Mouse (Mus musculus): ENCODE results near the gene Mrpl18. TPM values are rescaled to one million over a fixed set of nuclear protein-coding genes. Genes with fewer than 3 reads are reported as not detected.

Mrpl18 gene
- polyA plus RNA-seq, 1 experiment: 55.8 TPM

DNA sequence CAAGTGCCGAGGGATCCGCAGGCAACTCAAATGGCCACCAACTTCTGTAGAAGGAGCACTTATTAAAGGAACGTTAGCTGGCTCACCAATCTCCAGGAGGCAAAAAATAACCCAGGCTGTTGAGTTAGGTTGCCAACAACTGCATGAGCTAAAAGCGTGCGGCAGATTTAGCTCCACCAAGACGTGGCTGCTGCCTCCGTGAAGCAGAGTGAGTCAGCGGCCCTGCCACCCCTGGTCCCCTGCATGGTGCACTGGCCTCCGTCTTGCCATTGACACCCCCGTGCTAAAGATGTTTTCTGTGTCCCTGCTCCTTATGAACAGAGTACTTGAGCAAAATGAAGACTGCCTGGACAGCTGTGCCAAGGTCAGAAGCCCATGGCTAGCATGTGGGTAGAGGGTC, 49.3 kb downstream of the Mrpl18 start:
- peak; percentile 77 to 82 for DNase-seq (ENCODE audit: extremely low spot score in 1 of 2, low spot score in 1 of 2)

DNA sequence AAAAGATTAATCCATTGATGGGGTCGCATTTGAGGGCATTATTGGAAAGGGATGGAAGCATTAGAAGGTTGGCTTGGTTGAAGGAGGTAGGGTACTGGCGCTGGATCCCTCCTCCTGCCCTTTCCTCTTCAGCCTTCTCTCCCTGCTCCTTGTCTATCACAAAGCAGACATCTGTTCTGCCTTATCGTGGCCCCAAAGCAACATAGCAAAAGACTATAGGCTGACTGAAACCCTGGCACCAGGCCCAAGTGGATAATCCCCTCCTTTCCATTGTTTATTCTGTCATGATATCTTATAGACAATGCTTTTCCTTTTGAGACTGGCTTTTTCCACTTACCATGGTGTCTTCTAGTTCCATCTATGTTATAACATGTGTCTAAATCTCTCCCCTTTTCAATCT, 50.7 kb downstream of the Mrpl18 start:
- DNase-seq (ENCODE audit: extremely low spot score in 1 of 2, low spot score in 1 of 2): no peak

DNA sequence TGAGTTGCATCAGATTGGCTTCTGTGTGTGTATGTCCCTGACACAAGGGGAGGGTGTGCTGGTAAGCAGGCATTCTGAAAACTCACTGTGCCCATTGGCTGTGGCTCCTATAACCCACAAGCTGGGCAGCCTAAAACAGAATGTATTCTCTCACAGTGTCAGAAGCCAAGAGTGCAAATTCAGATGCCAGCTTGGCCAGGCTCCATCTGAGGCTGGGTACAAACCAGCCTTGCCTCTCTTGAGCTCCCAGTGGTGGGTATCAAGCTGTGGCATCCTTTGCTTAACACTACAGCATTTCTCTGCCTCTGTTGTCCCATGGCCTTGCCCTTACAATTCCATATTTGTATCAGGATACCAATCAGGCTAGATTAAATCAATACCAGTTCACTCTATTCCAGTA, 52.0 kb downstream of the Mrpl18 start:
- no peak for DNase-seq (ENCODE audit: extremely low spot score in 1 of 2, low spot score in 1 of 2)

Other genes with a start within 250 kb of the Mrpl18 start
- 0.48 and 1.6 TPM in 2 replicates for gene Slc22a1, start 240.5 kb downstream of the Mrpl18 start, polyA plus RNA-seq (2012; rRNA removed)
- 12.7 and 14.8 TPM in 2 replicates for gene Igf2r, start 146.7 kb downstream of the Mrpl18 start, polyA plus RNA-seq (2012; rRNA removed)
- 25.8 and 34.8 TPM in 2 replicates for gene Mas1, start 48.2 kb downstream of the Mrpl18 start, polyA plus RNA-seq (2012; rRNA removed)
- 0.22 and 0.23 TPM in 2 replicates for gene Mrgprh, start 40.3 kb downstream of the Mrpl18 start, polyA plus RNA-seq (2012; rRNA removed)
- 3.8 and 4.3 TPM in 2 replicates for gene Pnldc1, start 6.1 kb downstream of the Mrpl18 start, polyA plus RNA-seq (2012; rRNA removed)
- 122 and 138 TPM in 2 replicates for gene Tcp1, start 644 bp downstream of the Mrpl18 start, polyA plus RNA-seq (2012; rRNA removed)
- gene Acat3, start 24.3 kb upstream of the Mrpl18 start, polyA plus RNA-seq (2012; rRNA removed): 4.1 and 6.0 TPM in 2 replicates
- gene Acat2, start 44.4 kb upstream of the Mrpl18 start, polyA plus RNA-seq (2012; rRNA removed): 40.0 and 45.0 TPM in 2 replicates
- gene Wtap, start 77.8 kb upstream of the Mrpl18 start, polyA plus RNA-seq (2012; rRNA removed): 53.6 and 66.9 TPM in 2 replicates
- gene Sod2, start 90.5 kb upstream of the Mrpl18 start, polyA plus RNA-seq (2012; rRNA removed): 261 and 282 TPM in 2 replicates
- not detected in 2 replicates for gene Gpr31b, start 136.0 kb upstream of the Mrpl18 start, polyA plus RNA-seq (2012; rRNA removed)
- 0.70 and 0.86 TPM in 2 replicates for gene Tcp10b, start 144.8 kb upstream of the Mrpl18 start, polyA plus RNA-seq (2012; rRNA removed)
- gene Unc93a, start 215.5 kb upstream of the Mrpl18 start, polyA plus RNA-seq (2012; rRNA removed): 0.06 and 0.08 TPM in 2 replicates

Data from frontal cortex, adult 2 months (tissue).